Mouse (Mus musculus) liver, embryonic 14.5 days (tissue): ENCODE results near the gene Etnk2. TPM values are rescaled to one million over a fixed set of nuclear protein-coding genes. Genes with fewer than 3 reads are reported as not detected.

ENCODE experiments used
- ATAC-seq: fragments of 200-750 bp; cut with Nextera tagmentation; 2 replicates; pipeline ENCODE4 v1.8.0; 2017; ENCODE audit warnings: moderate number of reproducible peaks, mild to moderate bottlenecking, moderate library complexity; ENCODE audit not compliant: insufficient read depth
- DNase-seq, 3 experiments: peaks; one replicate each; pipeline ENCODE4 v3.0.0-alpha.2; 2012 to 2013; ENCODE audit warnings: low read depth in 3 of 3, low spot score in 3 of 3
- H3K27ac ChIP-seq: fragments of 300-500 bp; sonication (generic); 2 replicates; pipeline ENCODE4 v1.5.1; 2014; ENCODE audit warnings: moderate library complexity, mild to moderate bottlenecking, control low read depth, inconsistent platforms
- H3K27me3 ChIP-seq: fragments of 300-500 bp; sonication (generic); 2 replicates; pipeline ENCODE4 v1.6.1; 2014; ENCODE audit warnings: mild to moderate bottlenecking, low read length, moderate library complexity; ENCODE audit not compliant: control insufficient read depth, insufficient read depth
- H3K36me3 ChIP-seq: fragments of 300-500 bp; sonication (generic); replicated peaks from 2 replicates; pipeline ENCODE4 v1.6.1; 2014; ENCODE audit warnings: low read depth; ENCODE audit not compliant: control insufficient read depth, insufficient read depth
- H3K4me1 ChIP-seq, 2 experiments: fragments of 200-500 bp in 1 of 2; fragments of 300-500 bp in 1 of 2; sonication (generic) in 1 of 2; replicated peaks; 2 replicates each; pipeline ENCODE4 v1.6.1; 2012 to 2014; ENCODE audit warnings: antibody characterized with exemption in 1 of 2, inconsistent platforms in 1 of 2, low read length in 1 of 2; ENCODE audit not compliant: control insufficient read depth in 2 of 2, insufficient read depth in 2 of 2
- H3K4me2 ChIP-seq: fragments of 300-500 bp; sonication (generic); 2 replicates; pipeline ENCODE4 v1.6.1; 2014; ENCODE audit warnings: low read depth, mild to moderate bottlenecking, control low read depth, moderate library complexity
- H3K4me3 ChIP-seq, 2 experiments: fragments of 200-500 bp in 1 of 2; fragments of 300-500 bp in 1 of 2; sonication (generic) in 1 of 2; 2 replicates each; pipeline ENCODE4 v1.5.1; 2012 to 2014; ENCODE audit warnings: low read depth in 2 of 2, low read length in 2 of 2, mild to moderate bottlenecking in 2 of 2, control low read depth in 1 of 2, inconsistent platforms in 1 of 2, moderate library complexity in 1 of 2; ENCODE audit not compliant: insufficient read depth in 1 of 2
- H3K9ac ChIP-seq: fragments of 300-500 bp; sonication (generic); replicated peaks from 2 replicates; pipeline ENCODE4 v1.6.1; 2014; ENCODE audit warnings: mild to moderate bottlenecking, control low read depth, moderate library complexity
- H3K9me3 ChIP-seq: fragments of 300-500 bp; sonication (generic); 2 replicates; pipeline ENCODE4 v1.6.1; 2016; ENCODE audit warnings: low read length, mixed read lengths; ENCODE audit not compliant: control insufficient read depth
- CTCF ChIP-seq: IDR thresholded peaks from 2 replicates; pipeline ENCODE4 v1.5.1; 2016; ENCODE audit warnings: antibody characterized with exemption, low read depth, control low read depth
- EP300 ChIP-seq: IDR thresholded peaks from 2 replicates; pipeline ENCODE4 v1.6.1; 2016; ENCODE audit warnings: antibody characterized with exemption, low read depth
- WGBS: fragments of 180-500 bp; shearing (Covaris S2); extraction: QIAGEN DNeasy Blood & Tissue Kit; methylation state at CpG from one replicate; pipeline ENCODE4 v1.1.7; 2014; ENCODE audit not compliant: insufficient replicate concordance; 5-methylcytosine and 5-hydroxymethylcytosine counted together
- polyA plus RNA-seq, 2 experiments: library from polyadenylated mRNA; depleted of rRNA in 1 of 2; stranded (reverse) in 1 of 2; unstranded in 1 of 2; fragments of >200 nt; fragmentation: Nextera tagmentation in 1 of 2; extraction: Ambion mirVana in 1 of 2; gene quantifications; 2 replicates each; pipeline versions ENCODE4 v1.2.1 to v1.2.3; 2012 to 2014

The Etnk2 gene
- polyA plus RNA-seq, 2 experiments = 3.4 to 5.5 TPM

GRCm38 (mm10) chr1:133400014-133400725 is 36.8 kb downstream of the Etnk2 start:
- no peak overlapping the region for H3K4me3 ChIP-seq
- no peak overlapping the region for H3K27ac ChIP-seq
- TF ChIP-seq EP300 (no peak), CTCF (no peak)
- no peak overlapping the region for H3K4me2 ChIP-seq
- no peaks in the 10 kb centered on the region for H3K4me1 ChIP-seq
- H3K9me3 ChIP-seq = no peaks in the 10 kb centered on the region
- no peak overlapping the region for H3K9ac ChIP-seq
- H3K27me3 ChIP-seq = no peaks in the 10 kb centered on the region
- DNase-seq (no peak), ATAC-seq (no peak)
- whole genome bisulfite sequencing = 39% methylated on average over 13 of the region's 13 CpGs
- H3K36me3 ChIP-seq = no peaks in the 10 kb centered on the region

DNA sequence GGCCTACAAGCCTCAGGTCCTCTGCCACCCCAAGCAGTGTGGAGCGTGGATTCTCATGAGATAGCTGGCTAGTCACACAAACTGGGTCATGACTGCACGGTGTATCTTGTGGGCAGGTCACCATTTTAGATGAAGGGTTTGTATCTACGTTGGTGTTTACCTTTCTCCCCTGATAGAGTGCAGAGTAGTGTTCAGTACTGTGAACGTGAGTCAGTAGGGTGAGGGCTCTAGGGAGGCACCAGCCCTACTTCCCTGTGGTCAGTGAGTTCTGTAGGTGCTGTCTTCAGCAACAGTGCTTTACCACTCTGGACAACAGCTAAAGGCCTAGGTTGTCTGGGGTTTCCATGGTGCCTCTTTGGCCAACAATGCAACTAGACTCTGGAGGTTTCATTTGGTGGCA is 40.6 kb downstream of the Etnk2 start:
- H3K9ac ChIP-seq = no peak overlapping the region
- TF ChIP-seq CTCF (no peak), EP300 (no peak)
- 49% methylated on average over 4 of the region's 4 CpGs for WGBS
- no peak overlapping the region for H3K27ac ChIP-seq
- no peaks in the 10 kb centered on the region for H3K36me3 ChIP-seq
- DNase-seq = no peak
- no peak overlapping the region for H3K4me2 ChIP-seq
- H3K27me3 ChIP-seq = no peaks in the 10 kb centered on the region
- no peak overlapping the region for H3K4me3 ChIP-seq
- no peaks in the 10 kb centered on the region for H3K9me3 ChIP-seq
- no peak for ATAC-seq
- H3K4me1 ChIP-seq = peaks cover 0 to 2% of the 10 kb centered on the region in 2 experiments; a peak in 1 of 4 replicates

GRCm38 (mm10) chr1:133406614-133407013 is 43.2 kb downstream of the Etnk2 start:
- ATAC-seq = no peak
- H3K27ac ChIP-seq = no peak overlapping the region
- no peak for DNase-seq
- H3K4me1 ChIP-seq = peaks cover 0 to 2% of the 10 kb centered on the region in 2 experiments; a peak in 1 of 4 replicates
- no peaks in the 10 kb centered on the region for H3K27me3 ChIP-seq
- H3K4me3 ChIP-seq = no peak overlapping the region
- H3K36me3 ChIP-seq = no peaks in the 10 kb centered on the region
- H3K9ac ChIP-seq = no peak overlapping the region
- TF ChIP-seq CTCF = no peak
- TF ChIP-seq EP300 = no peak
- H3K9me3 ChIP-seq = no peaks in the 10 kb centered on the region
- 48% methylated on average over 7 of the region's 7 CpGs for WGBS
- no peak overlapping the region for H3K4me2 ChIP-seq

DNA sequence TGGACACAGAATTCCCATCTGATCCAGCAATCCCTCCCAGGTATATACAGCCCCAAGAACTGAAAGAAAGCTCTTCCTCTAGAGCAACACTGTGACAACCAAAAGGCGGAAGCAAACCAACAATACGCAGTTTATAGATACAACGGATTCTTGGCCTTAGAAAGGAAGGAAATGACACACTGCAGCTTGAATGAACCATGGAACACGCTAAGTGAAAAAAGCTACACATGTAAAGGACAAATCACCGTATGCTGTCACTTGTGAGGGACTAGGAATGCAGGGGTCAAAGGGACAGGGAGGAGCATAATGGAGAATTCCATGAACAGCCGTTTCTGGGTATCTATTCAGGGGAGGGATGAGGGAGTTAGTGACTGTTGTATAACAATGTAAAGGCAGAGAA is 44.1 kb downstream of the Etnk2 start:
- Histone ChIP-seq H3K27ac (no peak overlapping the region), H3K36me3 (no peaks in the 10 kb centered on the region), H3K9me3 (no peaks in the 10 kb centered on the region), H3K4me3 (no peak overlapping the region), H3K27me3 (no peaks in the 10 kb centered on the region), H3K4me2 (no peak overlapping the region), H3K4me1 (peaks cover 0 to 2% of the 10 kb centered on the region in 2 experiments; a peak in 1 of 4 replicates), H3K9ac (no peak overlapping the region)
- no peak for TF ChIP-seq EP300
- no peak for TF ChIP-seq CTCF
- DNase-seq = no peak
- no peak for ATAC-seq
- 52% methylated on average over 6 of the region's 6 CpGs for WGBS

- ATAC-seq = no peak
- WGBS = 66% methylated on average over 9 of the region's 9 CpGs
- H3K27ac ChIP-seq = no peak overlapping the region
Measured at GRCm38 (mm10) chr1:133408321-133408720, 44.9 kb downstream of the Etnk2 start.

More at GRCm38 (mm10) chr1:133408321-133408720, 44.9 kb downstream of the Etnk2 start:
- Histone ChIP-seq H3K9ac (no peak overlapping the region), H3K27me3 (no peaks in the 10 kb centered on the region), H3K4me2 (peak overlapping the region; percentile 38; the same call in 1 of the 2 replicates), H3K4me1 (peaks cover 0 to 2% of the 10 kb centered on the region in 2 experiments; a peak in 1 of 4 replicates), H3K4me3 (no peak overlapping the region), H3K9me3 (no peaks in the 10 kb centered on the region), H3K36me3 (no peaks in the 10 kb centered on the region)
- DNase-seq = no peak
- no peak for TF ChIP-seq CTCF
- no peak for TF ChIP-seq EP300
